In the genomic region with DNA sequence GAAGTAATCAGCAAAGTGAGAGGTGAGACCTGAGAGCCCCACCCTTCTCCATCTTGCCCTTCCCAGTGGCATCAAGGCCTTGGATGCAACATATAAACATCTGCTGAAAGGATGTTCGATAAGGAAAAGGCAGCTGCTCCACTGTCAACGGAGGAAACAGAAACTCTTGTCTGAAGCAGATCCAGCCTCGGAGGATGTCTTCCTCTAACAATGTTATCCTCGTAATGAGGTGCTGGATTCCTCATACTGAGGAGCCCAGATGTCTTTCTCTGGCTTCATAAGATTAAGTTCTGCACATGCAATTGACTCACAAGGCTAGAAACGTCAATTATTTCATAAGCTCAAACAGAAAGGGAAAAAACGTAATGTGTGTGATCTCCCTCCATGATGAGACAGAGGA, we compare ENCODE assay signal across 14 mouse cellular contexts.
"Had no signal": no experiment of that assay in that cellular context is flagged by ENCODE, and none has a peak within 500 bp of the region (broad histone marks: within the 10 kb centered on the region; RNA-seq: fewer than 3 reads in every experiment).

No protein-coding gene starts in this region.

- H3K27ac ChIP-seq: kidney, embryonic 15.5 days; left cerebral cortex, adult 2 months; limb, embryonic 10.5 days; liver, embryonic 15.5 days; midbrain, embryonic 15.5 days; neural tube, embryonic 12.5 days; stomach, embryonic 15.5 days had no signal

- H3K9me3 ChIP-seq: kidney, embryonic 15.5 days; limb, embryonic 10.5 days; liver, embryonic 15.5 days; megakaryocyte, embryonic 14.5 days; midbrain, embryonic 15.5 days; neural tube, embryonic 12.5 days; stomach, embryonic 15.5 days had no signal

- H3K4me3 ChIP-seq: kidney, embryonic 15.5 days; left cerebral cortex, adult 2 months; limb, embryonic 10.5 days; liver, embryonic 15.5 days; megakaryocyte, embryonic 14.5 days; midbrain, embryonic 15.5 days; neural tube, embryonic 12.5 days; stomach, embryonic 15.5 days had no signal

- DNase-seq: kidney, adult 2 months; kidney, postnatal 14 days; right cerebral cortex, postnatal 14 days; thymus, postnatal 4 days had no signal

- ATAC-seq: midbrain, embryonic 15.5 days had no signal

- H3K27me3 ChIP-seq: kidney, embryonic 15.5 days; liver, embryonic 15.5 days; megakaryocyte, embryonic 14.5 days; midbrain, embryonic 15.5 days; neural tube, embryonic 12.5 days; stomach, embryonic 15.5 days had no signal

- H3K36me3 ChIP-seq: kidney, embryonic 15.5 days; limb, embryonic 10.5 days; liver, embryonic 15.5 days; midbrain, embryonic 15.5 days; neural tube, embryonic 12.5 days; stomach, embryonic 15.5 days had no signal

- H3K9ac ChIP-seq: kidney, embryonic 15.5 days; liver, embryonic 15.5 days; midbrain, embryonic 15.5 days; neural tube, embryonic 12.5 days; stomach, embryonic 15.5 days had no signal

- H3K4me2 ChIP-seq: kidney, embryonic 15.5 days; liver, embryonic 11.5 days; liver, embryonic 15.5 days; midbrain, embryonic 11.5 days; midbrain, embryonic 15.5 days; neural tube, embryonic 12.5 days; stomach, embryonic 15.5 days had no signal

- H3K4me1 ChIP-seq: kidney, embryonic 15.5 days; limb, embryonic 10.5 days; liver, embryonic 15.5 days; megakaryocyte, embryonic 14.5 days; midbrain, embryonic 15.5 days; neural tube, embryonic 12.5 days had no signal
